In genomic region chr4:104483948-104484347, GRCm38 (mm10) we compare ENCODE assay signal across 22 mouse cellular contexts.
DNase-seq lines count a peak whose midpoint lies in the region; ATAC-seq lines count a peak whose summit lies in the region.
"Had no signal": no experiment of that assay in that cellular context is flagged by ENCODE, and none has a peak within 500 bp of the region (broad histone marks: within the 10 kb centered on the region; RNA-seq: fewer than 3 reads in every experiment).

No protein-coding gene starts in this region.

- WGBS in intestine, embryonic 16.5 days, result 100% methylated on average over 1 of the region's 1 CpGs
- 96% methylated on average over 1 of the region's 1 CpGs for WGBS in intestine, embryonic 15.5 days

- H3K27ac ChIP-seq in intestine, embryonic 16.5 days (ENCODE audit: low read length), result no peak overlapping the region
- H3K27ac ChIP-seq in intestine, embryonic 15.5 days, result no peak overlapping the region
- H3K27ac ChIP-seq in brown adipose tissue, adult 24 weeks (replicated peaks; ENCODE audit: low read depth, low read length), result peak overlapping the region; percentile 31; the same call in 1 of the 2 replicates
- H3K27ac ChIP-seq: gastrocnemius, adult 2 months; heart, embryonic 10.5 days; hindbrain, embryonic 15.5 days; limb, embryonic 12.5 days; liver, embryonic 15.5 days; midbrain, embryonic 13.5 days had no signal

- H3K36me3 ChIP-seq in intestine, embryonic 16.5 days (ENCODE audit: control insufficient read depth, insufficient read depth, low read length), result no peaks in the 10 kb centered on the region
- no peaks in the 10 kb centered on the region for H3K36me3 ChIP-seq in intestine, embryonic 15.5 days
- H3K36me3 ChIP-seq: G1E; heart, embryonic 10.5 days; hindbrain, embryonic 15.5 days; limb, embryonic 12.5 days; liver, embryonic 15.5 days; midbrain, embryonic 13.5 days had no signal

- no peak overlapping the region for H3K4me2 ChIP-seq in intestine, embryonic 16.5 days (ENCODE audit: low read depth, low read length)
- H3K4me2 ChIP-seq in intestine, embryonic 15.5 days (replicated peaks), result no peak overlapping the region
- H3K4me2 ChIP-seq: hindbrain, embryonic 15.5 days; limb, embryonic 12.5 days; liver, embryonic 15.5 days; midbrain, embryonic 13.5 days had no signal

- H3K9me3 ChIP-seq in intestine, embryonic 16.5 days (ENCODE audit: control insufficient read depth, low read length), result no peaks in the 10 kb centered on the region
- H3K9me3 ChIP-seq in intestine, embryonic 15.5 days, result no peaks in the 10 kb centered on the region
- H3K9me3 ChIP-seq: heart, embryonic 10.5 days; hindbrain, embryonic 15.5 days; limb, embryonic 12.5 days; liver, embryonic 15.5 days; midbrain, embryonic 13.5 days had no signal

- H3K4me3 ChIP-seq in intestine, embryonic 16.5 days (ENCODE audit: low read length), result no peak overlapping the region
- no peak overlapping the region for H3K4me3 ChIP-seq in intestine, embryonic 15.5 days (replicated peaks)
- no peak overlapping the region for H3K4me3 ChIP-seq in brown adipose tissue, adult 24 weeks (ENCODE audit: insufficient read depth, low read depth, low read length)
- H3K4me3 ChIP-seq: gastrocnemius, adult 2 months; heart, embryonic 10.5 days; hindbrain, embryonic 15.5 days; limb, embryonic 12.5 days; liver, embryonic 15.5 days; midbrain, embryonic 13.5 days had no signal

- no peak overlapping the region for H3K9ac ChIP-seq in intestine, embryonic 16.5 days (ENCODE audit: low read depth, low read length)
- no peak overlapping the region for H3K9ac ChIP-seq in intestine, embryonic 15.5 days
- H3K9ac ChIP-seq: hindbrain, embryonic 15.5 days; limb, embryonic 12.5 days; liver, embryonic 15.5 days; midbrain, embryonic 13.5 days had no signal

- peak; percentile 12 to 31 for DNase-seq in urinary bladder, adult 18-20 months (ENCODE audit: low spot score in 2 of 2)
- DNase-seq in urinary bladder, postnatal 10 days (ENCODE audit: low spot score), result no peak
- DNase-seq in lung, adult 18-20 months, result no peak
- no peak for DNase-seq in lung, postnatal 36 days
- DNase-seq: B cell, adult 2 months; cerebellum, adult 8-10 months; gastrocnemius, adult 2 months; kidney, postnatal 25 days; lung, postnatal 10 days; spleen, adult 18-20 months had no signal

- 0 out of 2 replicates have a peak, but pooled peaks have one; percentile 31 for ATAC-seq in intestine, embryonic 16.5 days
- no peak for ATAC-seq in intestine, embryonic 15.5 days
- ATAC-seq: forebrain, embryonic 14.5 days; midbrain, embryonic 13.5 days; Patski had no signal

- no peaks in the 10 kb centered on the region for H3K27me3 ChIP-seq in intestine, embryonic 16.5 days (replicated peaks; ENCODE audit: control insufficient read depth, insufficient read depth, low read length)
- no peaks in the 10 kb centered on the region for H3K27me3 ChIP-seq in intestine, embryonic 15.5 days (replicated peaks)
- H3K27me3 ChIP-seq: CH12.LX; hindbrain, embryonic 15.5 days; limb, embryonic 12.5 days; liver, embryonic 15.5 days; midbrain, embryonic 13.5 days; Patski had no signal

- H3K4me1 ChIP-seq in intestine, embryonic 16.5 days (ENCODE audit: control insufficient read depth, insufficient read depth, low read length), result no peaks in the 10 kb centered on the region
- no peaks in the 10 kb centered on the region for H3K4me1 ChIP-seq in intestine, embryonic 15.5 days (replicated peaks)
- H3K4me1 ChIP-seq in brown adipose tissue, adult 24 weeks (ENCODE audit: control insufficient read depth, insufficient read depth, insufficient read length, low read length), result no peaks in the 10 kb centered on the region
- H3K4me1 ChIP-seq: heart, embryonic 10.5 days; hindbrain, embryonic 15.5 days; limb, embryonic 12.5 days; liver, embryonic 15.5 days had no signal

Comparison
In these comparisons a context has a peak if more than half of its experiments do, and no peak if none do; other contexts are left out.
1. DNase-seq: peak in urinary bladder, adult 18-20 months (2 of 2); none in urinary bladder, postnatal 10 days (single experiment), lung, adult 18-20 months (0 of 2) and lung, postnatal 36 days (single experiment).